Mouse (Mus musculus): ENCODE measurements around the gene Pax6. TPM values are rescaled to one million over a fixed set of nuclear protein-coding genes. Genes with fewer than 3 reads are reported as not detected.

Pax6 gene
- polyA plus RNA-seq, 2 experiments, result 0.06 TPM; not detected in 1

DNA sequence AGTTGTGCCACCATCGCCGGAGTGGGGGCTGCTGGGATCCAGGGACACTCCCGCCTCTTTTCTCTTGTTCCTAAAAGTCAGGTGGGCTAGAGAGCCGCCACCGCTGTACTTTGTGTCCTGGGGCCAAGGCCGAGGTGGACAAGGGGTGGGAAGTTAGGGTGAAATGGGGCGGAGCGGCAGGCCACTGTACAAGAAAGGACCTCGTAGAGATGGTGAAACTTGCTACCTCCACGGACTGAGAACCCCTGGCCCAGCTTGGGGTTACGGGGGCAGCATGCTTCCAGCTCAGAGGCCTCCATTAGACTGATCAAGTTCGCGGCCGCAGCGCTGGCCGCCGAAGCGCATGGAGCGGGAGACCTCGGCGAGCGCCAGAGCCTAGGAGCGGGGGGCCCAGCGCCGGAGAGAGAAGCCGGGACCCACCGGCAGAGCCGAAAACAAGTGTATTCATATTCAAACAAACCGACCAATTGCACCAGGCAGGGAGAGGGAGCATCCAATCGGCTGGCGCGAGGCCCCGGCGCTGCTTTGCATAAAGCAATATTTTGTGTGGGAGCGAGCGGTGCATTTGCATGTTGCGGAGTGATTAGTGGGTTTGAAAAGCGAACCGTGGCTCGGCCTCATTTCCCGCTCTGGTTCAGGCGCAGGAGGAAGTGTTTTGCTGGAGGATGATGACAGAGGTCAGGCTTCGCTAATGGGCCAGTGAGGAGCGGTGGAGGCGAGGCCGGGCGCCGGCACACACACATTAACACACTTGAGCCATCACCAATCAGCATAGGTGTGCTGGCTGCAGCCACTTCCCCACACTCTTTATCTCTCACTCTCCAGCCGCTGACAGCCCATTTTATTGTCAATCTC, 6.4 kb downstream of the Pax6 start:
- no peaks in the 10 kb centered on the region for H3K4me1 ChIP-seq (replicated peaks; ENCODE audit: control insufficient read depth in 2 of 2, insufficient read depth in 2 of 2, low read length in 1 of 2)
- H3K4me3 ChIP-seq (ENCODE audit: insufficient read depth in 1 of 2, low read depth in 2 of 2, low read length in 2 of 2), result peak overlapping the region; percentile 5 to 35; a peak in 3 of 4 replicates
- H3K27ac ChIP-seq, result no peak overlapping the region
- no peak overlapping the region for H3K9ac ChIP-seq (replicated peaks)
- H3K36me3 ChIP-seq (replicated peaks; ENCODE audit: control insufficient read depth, insufficient read depth, low read depth), result no peaks in the 10 kb centered on the region
- H3K27me3 ChIP-seq (ENCODE audit: control insufficient read depth, insufficient read depth, low read length), result peaks cover 99% of the 10 kb centered on the region
- TF ChIP-seq EP300 (IDR thresholded peaks at IDR 0.05; ENCODE audit: low read depth), result no peak
- TF ChIP-seq CTCF (IDR thresholded peaks at IDR 0.05; ENCODE audit: low read depth), result no peak
- peak; percentile 17 to 47 (median 22) for DNase-seq (ENCODE audit: low read depth in 3 of 3, low spot score in 3 of 3)
- no peaks in the 10 kb centered on the region for H3K9me3 ChIP-seq (ENCODE audit: control insufficient read depth, low read length)
- H3K4me2 ChIP-seq (ENCODE audit: low read depth), result peak overlapping the region; percentile 58
- under 1% methylated on average over 49 of the region's 49 CpGs for WGBS (ENCODE audit: insufficient replicate concordance)
- ATAC-seq (ENCODE audit: insufficient read depth), result peak; percentile 73; the same call in 1 of the 2 replicates

DNA sequence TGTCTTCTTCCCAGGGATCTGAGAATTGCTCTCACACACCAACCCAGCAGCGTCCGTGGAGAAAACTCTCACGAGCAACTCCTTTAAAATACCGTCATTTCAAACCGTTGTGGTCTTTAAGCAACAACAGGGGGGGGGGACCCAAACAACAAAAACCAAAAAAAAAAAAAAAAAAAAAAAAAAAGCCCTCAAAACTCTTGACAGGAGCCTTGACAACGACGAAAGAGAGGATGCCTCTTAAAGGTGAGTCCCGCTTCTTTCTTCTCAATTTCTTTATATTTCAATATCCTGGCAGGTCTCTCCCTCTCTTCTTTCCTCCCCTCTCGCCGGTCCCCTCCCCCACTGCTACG, 7.0 kb downstream of the Pax6 start:
- H3K9me3 ChIP-seq (ENCODE audit: control insufficient read depth, low read length), result no peaks in the 10 kb centered on the region
- no peak overlapping the region for H3K27ac ChIP-seq
- DNase-seq (ENCODE audit: low read depth in 3 of 3, low spot score in 3 of 3) (no peak), ATAC-seq (ENCODE audit: insufficient read depth) (no peak)
- peak overlapping the region; percentile 58 for H3K4me2 ChIP-seq (ENCODE audit: low read depth)
- 2% methylated on average over 11 of the region's 11 CpGs for WGBS (ENCODE audit: insufficient replicate concordance)
- H3K4me1 ChIP-seq (replicated peaks; ENCODE audit: control insufficient read depth in 2 of 2, insufficient read depth in 2 of 2, low read length in 1 of 2), result no peaks in the 10 kb centered on the region
- no peaks in the 10 kb centered on the region for H3K36me3 ChIP-seq (replicated peaks; ENCODE audit: control insufficient read depth, insufficient read depth, low read depth)
- no peak for TF ChIP-seq CTCF (IDR thresholded peaks at IDR 0.05; ENCODE audit: low read depth)
- no peak for TF ChIP-seq EP300 (IDR thresholded peaks at IDR 0.05; ENCODE audit: low read depth)
- peaks cover 99% of the 10 kb centered on the region for H3K27me3 ChIP-seq (ENCODE audit: control insufficient read depth, insufficient read depth, low read length)
- H3K9ac ChIP-seq (replicated peaks), result no peak overlapping the region
- H3K4me3 ChIP-seq (ENCODE audit: insufficient read depth in 1 of 2, low read depth in 2 of 2, low read length in 2 of 2), result peak overlapping the region; percentile 5 to 35; a peak in 3 of 4 replicates

DNA sequence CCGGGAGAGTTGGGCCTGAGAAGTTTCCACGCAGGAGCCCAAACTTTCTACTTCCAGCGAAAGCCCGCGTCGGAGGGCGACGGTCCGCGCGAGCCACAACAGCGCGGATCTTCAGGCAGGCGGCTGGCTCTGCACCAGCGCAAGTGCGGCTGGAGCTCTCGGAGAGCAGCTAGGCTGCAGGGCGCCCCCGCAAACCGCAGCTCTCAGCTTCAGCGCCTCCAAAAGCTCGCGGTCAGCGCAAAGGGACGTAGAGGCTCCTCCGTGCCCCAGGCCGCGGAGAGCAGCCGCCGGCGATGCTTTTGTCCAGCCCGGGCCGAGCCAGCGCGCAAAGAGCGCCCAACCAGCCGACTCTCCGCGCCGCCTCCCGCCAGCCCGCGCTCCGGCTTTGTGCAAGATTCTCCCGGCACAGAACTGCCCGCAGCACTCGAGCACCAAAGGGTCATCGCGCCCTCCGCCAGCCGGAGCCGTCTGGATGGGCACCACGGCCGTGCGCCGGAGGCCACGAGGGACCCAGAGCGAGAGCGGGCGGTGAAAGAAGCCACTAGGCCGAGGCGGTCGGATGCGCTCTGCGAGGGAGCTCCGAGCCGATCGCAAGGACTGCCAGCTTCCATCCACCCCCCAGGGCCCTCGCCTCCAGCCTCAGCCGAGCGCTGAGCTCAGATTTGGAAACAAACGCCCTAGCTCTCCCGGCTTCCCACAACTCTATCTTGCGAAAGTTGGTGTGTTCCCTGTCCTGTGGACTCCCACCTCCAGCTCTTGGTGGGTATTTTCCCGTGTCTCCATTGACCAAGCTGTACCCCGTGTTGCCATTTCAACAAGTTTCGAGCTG, 7.6 kb downstream of the Pax6 start:
- Histone ChIP-seq H3K4me1 (replicated peaks; ENCODE audit: control insufficient read depth in 2 of 2, insufficient read depth in 2 of 2, low read length in 1 of 2) (no peaks in the 10 kb centered on the region), H3K4me3 (ENCODE audit: insufficient read depth in 1 of 2, low read depth in 2 of 2, low read length in 2 of 2) (peak overlapping the region in 1 of 2 experiments; percentile 23; a peak in 2 of 4 replicates), H3K36me3 (replicated peaks; ENCODE audit: control insufficient read depth, insufficient read depth, low read depth) (no peaks in the 10 kb centered on the region), H3K9ac (replicated peaks) (no peak overlapping the region), H3K27ac (no peak overlapping the region), H3K4me2 (ENCODE audit: low read depth) (peak overlapping the region; percentile 34), H3K9me3 (ENCODE audit: control insufficient read depth, low read length) (no peaks in the 10 kb centered on the region), H3K27me3 (ENCODE audit: control insufficient read depth, insufficient read depth, low read length) (peaks cover 99% of the 10 kb centered on the region)
- under 1% methylated on average over 77 of the region's 77 CpGs for WGBS (ENCODE audit: insufficient replicate concordance)
- TF ChIP-seq CTCF (IDR thresholded peaks at IDR 0.05; ENCODE audit: low read depth), result no peak
- TF ChIP-seq EP300 (IDR thresholded peaks at IDR 0.05; ENCODE audit: low read depth), result no peak
- ATAC-seq (ENCODE audit: insufficient read depth) (no peak), DNase-seq (ENCODE audit: low read depth in 3 of 3, low spot score in 3 of 3) (no peak)

DNA sequence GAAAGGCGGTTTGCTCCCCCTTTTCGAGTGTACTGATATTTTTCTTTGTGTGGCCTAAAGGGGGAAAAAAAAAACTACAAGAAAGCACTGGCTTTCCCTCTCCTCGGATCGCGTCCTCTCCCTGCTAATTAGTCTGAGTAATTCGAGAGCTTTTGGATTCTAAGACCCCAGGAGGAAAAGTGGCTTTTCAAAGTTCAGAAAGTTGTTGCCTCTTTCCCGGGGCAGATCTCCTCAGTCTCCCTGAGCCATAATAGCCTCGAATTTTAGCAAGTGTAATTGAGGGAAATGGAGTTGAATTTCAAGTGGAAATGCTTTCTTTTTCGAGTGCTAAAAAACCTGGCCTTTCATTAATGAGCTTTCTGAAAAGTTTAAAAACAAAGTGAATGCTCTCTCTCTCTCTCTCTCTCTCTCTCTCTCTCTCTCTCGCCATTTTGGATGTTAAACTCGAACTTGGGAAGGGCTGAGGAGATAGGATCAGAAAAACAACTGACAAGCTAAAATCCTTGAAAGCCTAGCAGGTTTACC, 8.3 kb downstream of the Pax6 start:
- no peak overlapping the region for H3K27ac ChIP-seq
- H3K4me3 ChIP-seq (ENCODE audit: insufficient read depth in 1 of 2, low read depth in 2 of 2, low read length in 2 of 2), result no peak overlapping the region
- DNase-seq (ENCODE audit: low read depth in 3 of 3, low spot score in 3 of 3) (no peak), ATAC-seq (ENCODE audit: insufficient read depth) (no peak)
- H3K9ac ChIP-seq (replicated peaks), result no peak overlapping the region
- no peaks in the 10 kb centered on the region for H3K4me1 ChIP-seq (replicated peaks; ENCODE audit: control insufficient read depth in 2 of 2, insufficient read depth in 2 of 2, low read length in 1 of 2)
- no peaks in the 10 kb centered on the region for H3K36me3 ChIP-seq (replicated peaks; ENCODE audit: control insufficient read depth, insufficient read depth, low read depth)
- H3K4me2 ChIP-seq (ENCODE audit: low read depth), result no peak overlapping the region
- H3K27me3 ChIP-seq (ENCODE audit: control insufficient read depth, insufficient read depth, low read length), result peaks cover 99% of the 10 kb centered on the region
- WGBS (ENCODE audit: insufficient replicate concordance), result 1% methylated on average over 11 of the region's 11 CpGs
- TF ChIP-seq EP300 (IDR thresholded peaks at IDR 0.05; ENCODE audit: low read depth) (no peak), CTCF (IDR thresholded peaks at IDR 0.05; ENCODE audit: low read depth) (no peak)
- no peaks in the 10 kb centered on the region for H3K9me3 ChIP-seq (ENCODE audit: control insufficient read depth, low read length)

All from liver, embryonic 14.5 days (tissue).